Mouse (Mus musculus) heart, adult 11 months (tissue): Measurements from ENCODE around the gene Cdhr3.

Experiments used
- DNase-seq: peaks from one replicate; pipeline ENCODE4 v3.0.0; 2022

Gene Cdhr3

GRCm38 (mm10) chr12:33000402-33000801 lies 92.3 kb downstream of the Cdhr3 start:
- peak; percentile 75 for DNase-seq

- peak; percentile 59 for DNase-seq
Observed at GRCm38 (mm10) chr12:32999778-33000177, 92.9 kb downstream of the Cdhr3 start.

- DNase-seq, result peak; percentile 48
Observed at GRCm38 (mm10) chr12:32998766-32999165, 93.9 kb downstream of the Cdhr3 start.

GRCm38 (mm10) chr12:32995081-32995834 lies 97.4 kb downstream of the Cdhr3 start:
- DNase-seq, result peak; percentile 92

- DNase-seq, result peak; percentile 70
Observed at GRCm38 (mm10) chr12:32994081-32994480, 98.6 kb downstream of the Cdhr3 start.

GRCm38 (mm10) chr12:32989731-32990130 lies 102.9 kb downstream of the Cdhr3 start:
- DNase-seq, result peak; percentile 94

- no peak for DNase-seq
Observed at GRCm38 (mm10) chr12:32986284-32986683, 106.4 kb downstream of the Cdhr3 start.
